Mouse (Mus musculus): ENCODE data around the gene Hras.

- TF ChIP-seq CTCF (IDR thresholded peaks at IDR 0.05), result peak; percentile 96
- no peak for TF ChIP-seq EP300 (IDR thresholded peaks at IDR 0.05)
Observed at GRCm38 (mm10) chr7:141176173-141176572, 17.6 kb downstream of the Hras start.

Measured in lung, postnatal 0 days (tissue).